Mouse (Mus musculus) 3T3-L1 (cell line): ENCODE data around the gene Tnfrsf23.
"Not testable (repeated sequence)": the region's sequence is repeated elsewhere in the genome, so short reads cannot be mapped to it uniquely, and the experiment has no call there.

Source experiments
- DNase-seq: peaks from one replicate; pipeline ENCODE4 v3.0.0-alpha.2; 2015; ENCODE audit warnings: low read depth, low spot score

The Tnfrsf23 gene

DNA sequence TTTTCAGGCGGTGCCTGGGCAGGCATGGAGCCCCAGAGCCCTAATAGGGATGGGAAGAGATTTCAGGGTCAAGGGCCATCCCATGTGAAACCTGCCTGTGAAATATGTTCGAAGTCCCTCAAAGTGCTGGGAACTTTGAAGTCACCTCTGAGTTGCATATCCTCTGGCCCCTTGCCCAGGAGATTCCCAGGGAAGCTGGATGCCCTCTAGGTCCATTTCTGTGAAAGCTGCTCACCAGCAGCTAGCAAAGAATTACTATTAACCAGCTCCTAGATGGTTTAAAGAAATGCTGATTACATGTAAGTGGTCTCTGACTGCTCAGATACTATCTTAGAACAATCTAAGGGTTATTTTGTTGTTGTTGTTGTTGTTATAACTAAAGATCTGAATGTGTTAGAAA lies 1.1 kb downstream of the Tnfrsf23 start:
- not testable (repeated sequence) for DNase-seq

DNA sequence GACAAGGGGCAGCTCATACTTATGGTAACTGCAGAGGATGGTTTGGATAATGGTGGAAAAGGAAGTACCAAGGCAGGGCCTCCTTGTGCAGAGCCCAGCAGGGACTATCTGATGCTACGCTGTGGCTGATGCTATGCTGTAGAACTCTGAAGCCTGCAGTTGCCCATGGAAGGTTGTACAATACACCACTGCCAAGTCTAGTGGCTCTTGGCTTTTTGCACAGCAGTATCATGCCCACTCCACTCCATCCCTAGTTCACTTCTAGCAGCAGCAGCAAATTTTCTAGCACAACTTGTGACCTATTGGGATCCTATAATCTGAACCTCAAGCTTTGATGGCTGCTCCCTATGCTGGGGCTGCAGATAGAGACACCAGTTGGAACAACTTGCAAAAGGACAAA lies 4.1 kb downstream of the Tnfrsf23 start:
- DNase-seq = no peak

DNA sequence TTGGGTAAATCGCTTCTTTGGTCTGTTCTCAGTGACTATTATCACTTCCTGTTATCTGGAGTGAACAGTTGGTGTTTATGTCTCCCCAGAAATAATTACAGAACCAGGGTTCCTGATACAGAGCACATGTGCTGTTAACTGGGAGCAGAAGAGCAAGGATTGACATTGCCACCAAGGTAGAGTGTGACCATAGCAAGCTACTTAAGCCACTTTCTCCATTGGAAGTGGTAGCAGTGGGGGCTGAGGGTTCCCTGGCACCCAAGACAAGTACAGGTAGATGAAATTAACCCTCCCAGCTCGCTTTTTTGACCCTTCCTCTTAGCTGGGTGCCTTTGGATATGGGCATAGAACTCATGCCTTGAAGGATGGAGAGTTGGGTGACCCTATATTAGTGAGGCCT lies 4.8 kb downstream of the Tnfrsf23 start:
- not testable (repeated sequence) for DNase-seq

DNA sequence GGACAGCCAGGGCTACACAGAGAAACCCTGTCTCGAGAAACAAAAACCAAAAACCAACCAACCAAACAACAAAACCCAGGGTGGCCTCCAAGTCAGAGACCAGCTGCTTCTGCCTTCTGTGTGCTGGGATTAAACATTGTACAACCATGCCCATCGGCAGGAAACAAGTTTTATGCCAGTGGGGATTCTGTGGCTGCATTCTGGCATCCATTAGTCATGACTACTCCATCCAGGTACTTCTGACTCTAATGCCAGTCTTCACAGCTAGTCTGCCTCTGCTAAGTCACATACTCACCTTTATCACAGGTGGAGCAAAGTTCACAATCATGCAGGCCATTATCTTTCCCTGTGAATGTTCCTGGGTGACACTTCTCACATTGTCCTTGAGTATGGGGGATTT lies 6.0 kb downstream of the Tnfrsf23 start:
- DNase-seq = not testable (repeated sequence)

DNA sequence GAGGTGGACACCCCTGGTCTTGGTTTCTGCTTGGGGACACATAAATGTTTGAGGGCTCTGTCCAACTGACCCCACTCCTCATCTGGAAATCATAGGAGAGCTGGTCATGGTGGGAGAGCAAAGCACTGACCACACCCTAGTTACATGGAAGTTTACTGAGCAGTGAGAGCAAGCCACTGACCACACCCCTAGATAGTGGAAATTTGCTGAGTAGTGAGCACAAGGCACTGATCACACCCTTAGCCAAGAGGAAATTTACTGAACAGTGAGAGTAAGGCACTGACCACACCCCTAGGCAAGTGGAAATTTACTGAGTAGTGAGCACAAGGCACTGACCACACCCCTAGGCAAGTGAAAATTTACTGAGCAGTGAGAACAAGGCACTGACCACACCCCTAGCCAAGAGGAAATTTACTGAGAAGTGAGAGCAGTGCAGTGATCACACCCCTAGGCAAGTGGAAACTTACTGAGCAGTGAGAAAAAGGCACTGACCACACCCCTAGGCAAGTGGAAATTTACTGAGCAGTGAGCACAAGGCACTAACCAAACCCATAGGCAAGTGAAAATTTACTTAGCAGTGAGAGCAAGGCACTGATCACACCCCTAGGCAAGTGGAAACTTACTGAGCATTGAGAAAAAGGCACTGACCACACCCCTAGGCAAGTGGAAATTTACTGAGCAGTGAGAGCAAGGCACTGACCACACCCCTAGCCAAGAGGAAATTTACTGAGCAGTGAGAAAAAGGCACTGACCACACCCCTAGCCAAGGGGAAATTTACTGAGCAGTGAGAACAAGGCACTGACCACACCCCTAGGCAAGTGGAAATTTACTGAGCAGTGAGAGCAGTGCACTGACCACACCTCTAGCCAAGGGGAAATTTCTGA lies 19.0 kb downstream of the Tnfrsf23 start:
- DNase-seq = peak; percentile 77

- no peak for DNase-seq
Observed at GRCm38 (mm10) chr7:143663470-143663869, 22.2 kb downstream of the Tnfrsf23 start.

- peak; percentile 34 for DNase-seq
Observed at GRCm38 (mm10) chr7:143660797-143661196, 24.9 kb downstream of the Tnfrsf23 start.

GRCm38 (mm10) chr7:143649769-143650346 lies 35.8 kb downstream of the Tnfrsf23 start:
- DNase-seq = not testable (repeated sequence)

DNA sequence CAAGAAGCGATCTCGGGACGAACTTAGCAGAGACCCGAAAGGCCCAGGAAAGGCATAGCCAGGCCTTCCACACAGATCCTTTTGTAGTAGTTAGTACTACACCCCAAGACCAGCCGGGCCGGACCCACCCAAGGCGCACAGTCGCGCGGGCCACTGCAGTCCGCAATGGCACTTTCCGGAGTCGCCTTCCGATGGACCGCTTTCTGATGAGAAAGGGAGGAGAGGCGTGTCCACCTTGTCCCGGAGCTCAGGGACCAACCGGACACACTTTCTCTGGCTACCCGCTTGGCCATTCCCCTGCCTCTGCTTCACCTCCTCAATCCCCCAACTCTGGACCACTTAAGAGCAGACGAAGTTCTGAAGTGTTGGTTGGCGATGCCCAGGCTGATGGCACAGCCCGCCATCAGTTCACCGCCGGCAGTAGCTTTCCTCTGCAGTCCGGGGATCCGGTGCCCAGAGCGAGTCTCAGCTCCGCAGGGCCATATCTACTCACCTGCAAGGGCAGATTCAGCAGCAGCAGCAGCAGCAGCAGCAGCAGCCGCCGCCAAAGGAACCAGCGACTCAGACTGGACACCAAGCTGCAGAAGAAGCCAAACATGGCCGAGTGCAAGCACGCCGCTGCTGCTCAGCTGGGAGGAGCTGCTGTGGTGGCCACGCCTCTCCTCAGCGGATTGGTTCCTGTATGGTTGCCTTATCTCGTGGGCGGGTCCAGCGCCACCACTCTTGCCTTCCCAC lies 36.5 kb downstream of the Tnfrsf23 start, which contains the start of gene Tnfrsf22:
Gene Tnfrsf22 (minus strand): TSS at position 628 of the 735 bp plus-strand sequence.
- peak; percentile 92 for DNase-seq

DNA sequence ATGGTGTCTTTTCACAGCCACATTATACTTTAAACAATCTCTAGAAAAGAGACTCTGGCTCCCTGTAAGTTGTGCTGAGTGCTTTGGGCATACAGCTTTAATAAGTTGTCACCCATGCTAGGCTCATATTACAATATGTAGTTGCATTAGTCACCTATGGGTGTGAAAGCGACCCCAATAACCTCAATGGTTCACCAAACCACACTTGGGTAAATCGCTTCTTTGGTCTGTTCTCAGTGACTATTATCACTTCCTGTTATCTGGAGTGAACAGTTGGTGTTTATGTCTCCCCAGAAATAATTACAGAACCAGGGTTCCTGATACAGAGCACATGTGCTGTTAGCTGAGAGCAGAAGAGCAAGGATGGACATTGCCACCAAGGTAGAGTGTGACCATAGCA lies 41.7 kb downstream of the Tnfrsf23 start:
- DNase-seq = not testable (repeated sequence)

GRCm38 (mm10) chr7:143636674-143637073 lies 49.0 kb downstream of the Tnfrsf23 start:
- peak; percentile 70 for DNase-seq

DNA sequence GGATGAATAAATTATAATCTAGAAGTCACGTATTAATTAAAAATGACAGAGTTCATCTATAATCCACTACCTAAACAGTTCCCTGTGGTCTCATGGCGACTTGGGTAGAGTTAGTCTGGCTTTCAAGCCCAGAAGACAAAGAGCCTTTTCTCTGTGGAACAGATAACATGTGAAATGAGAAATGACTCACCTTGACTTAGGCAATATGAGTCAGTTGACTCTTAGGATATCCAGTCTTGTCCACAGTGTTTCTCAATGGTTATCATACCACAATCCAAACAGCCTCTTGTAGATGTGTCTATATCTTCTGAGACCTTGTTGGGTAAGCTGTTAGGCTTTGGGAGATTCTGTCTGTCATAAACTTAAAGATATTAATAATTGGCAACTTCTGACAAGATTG lies 54.2 kb downstream of the Tnfrsf23 start:
- peak; percentile 81 for DNase-seq

DNA sequence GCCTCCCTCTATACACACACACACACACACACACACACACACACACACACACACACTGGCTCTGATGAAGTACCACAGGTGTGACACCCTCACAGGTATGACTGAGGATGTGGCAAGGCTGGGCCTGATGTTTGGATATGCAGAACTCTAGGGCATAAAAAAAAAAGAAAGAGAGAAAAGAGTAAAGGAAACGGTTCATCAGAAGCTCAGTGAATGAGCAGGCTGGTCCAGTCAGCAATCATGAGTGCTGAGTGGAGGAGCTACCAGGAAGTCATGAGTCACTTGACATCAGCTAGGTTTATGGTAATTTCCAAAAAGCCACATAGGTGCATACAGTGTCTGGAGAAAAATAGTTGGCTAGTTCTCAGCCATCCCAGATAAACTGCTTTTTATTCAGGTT lies 56.2 kb downstream of the Tnfrsf23 start:
- peak; percentile 60 for DNase-seq

- no peak for DNase-seq
Observed at GRCm38 (mm10) chr7:143628540-143628939, 57.1 kb downstream of the Tnfrsf23 start, which contains the start of gene Tnfrsf26. Gene Tnfrsf26, minus strand, starts transcription at chr7:143628722.

DNA sequence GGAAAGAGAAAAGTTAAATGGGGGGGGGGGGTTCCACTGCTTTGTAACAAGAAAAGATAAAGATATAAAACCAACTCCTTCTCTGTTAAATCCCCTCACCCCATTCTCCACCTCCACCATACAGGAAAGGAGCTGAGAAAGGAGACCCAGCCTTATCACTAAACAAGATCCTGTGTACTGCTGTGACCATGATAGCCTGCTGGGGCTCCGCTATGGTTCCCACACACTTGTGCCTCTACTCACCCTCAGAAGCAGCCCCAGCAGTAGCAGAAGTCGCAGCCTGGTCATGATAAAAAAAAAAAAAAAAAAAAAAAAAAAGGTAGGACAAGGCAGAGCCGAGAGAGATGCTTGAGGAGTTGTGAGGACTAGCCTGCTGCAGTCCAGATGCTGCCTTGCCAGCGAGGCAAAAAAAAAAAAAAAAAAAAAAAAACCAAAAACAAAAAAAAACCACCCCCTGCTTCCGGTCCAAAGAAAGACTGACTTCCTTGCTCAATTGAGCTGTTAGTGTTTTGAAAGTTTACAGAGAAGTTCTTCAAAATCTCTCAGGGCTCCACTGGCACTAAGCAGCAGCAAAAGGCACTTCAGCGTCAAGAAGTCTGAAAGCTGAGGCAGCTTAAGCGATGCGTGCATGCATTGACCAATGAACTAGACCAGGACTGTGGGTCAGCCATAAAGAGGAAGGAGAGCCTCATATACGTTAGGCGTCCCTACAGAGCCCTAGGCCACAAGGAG lies 58.0 kb downstream of the Tnfrsf23 start:
- no peak for DNase-seq

GRCm38 (mm10) chr7:143626178-143626577 lies 59.5 kb downstream of the Tnfrsf23 start:
- DNase-seq = no peak

GRCm38 (mm10) chr7:143625151-143625550 lies 60.5 kb downstream of the Tnfrsf23 start:
- peak; percentile 70 for DNase-seq

DNA sequence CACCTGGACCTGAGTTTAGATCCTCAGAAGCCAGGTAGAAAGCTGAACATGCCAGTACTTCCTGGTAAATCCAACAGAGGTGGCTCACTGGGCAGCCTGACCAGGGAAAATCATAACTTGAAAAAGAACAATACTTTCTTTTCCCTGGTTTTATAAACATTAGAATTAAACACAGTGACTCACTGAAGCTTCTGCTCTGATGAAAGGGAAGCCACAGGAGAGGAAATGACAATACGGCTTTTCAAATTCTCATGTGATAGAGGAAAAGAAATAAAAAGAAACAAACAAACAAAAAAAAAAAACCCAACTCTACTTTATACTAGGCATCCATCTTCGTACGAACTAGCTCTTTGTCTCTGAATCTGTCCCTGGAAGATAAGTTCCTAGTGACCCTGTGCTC lies 61.1 kb downstream of the Tnfrsf23 start:
- no peak for DNase-seq

DNA sequence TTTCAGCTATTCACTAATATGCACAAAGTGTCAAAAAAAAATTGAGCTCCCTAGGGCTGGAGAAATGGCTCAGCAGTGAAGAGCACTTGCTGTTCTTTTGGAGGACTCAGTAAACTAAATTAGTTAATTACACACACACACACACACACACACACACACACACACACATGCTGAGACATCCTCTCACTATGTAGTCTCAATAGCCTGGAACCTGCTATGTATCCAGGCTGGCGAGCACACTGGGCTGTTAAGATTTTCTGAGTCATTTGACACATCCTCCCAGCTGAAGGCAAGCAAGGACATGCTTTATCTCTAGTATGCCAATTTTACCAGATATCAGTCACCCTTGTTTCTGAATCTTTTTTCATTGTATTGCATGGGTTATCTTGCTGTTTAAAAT lies 64.7 kb downstream of the Tnfrsf23 start:
- DNase-seq = no peak
